Mouse (Mus musculus): ENCODE data around the gene Mfn1. TPM values are rescaled to one million over a fixed set of nuclear protein-coding genes. Genes with fewer than 3 reads are reported as not detected.

The Mfn1 gene
- polyA plus RNA-seq (2017; shearing (Covaris generic)) = 10 to 100 TPM; 13.0 to 21.1 TPM

DNA sequence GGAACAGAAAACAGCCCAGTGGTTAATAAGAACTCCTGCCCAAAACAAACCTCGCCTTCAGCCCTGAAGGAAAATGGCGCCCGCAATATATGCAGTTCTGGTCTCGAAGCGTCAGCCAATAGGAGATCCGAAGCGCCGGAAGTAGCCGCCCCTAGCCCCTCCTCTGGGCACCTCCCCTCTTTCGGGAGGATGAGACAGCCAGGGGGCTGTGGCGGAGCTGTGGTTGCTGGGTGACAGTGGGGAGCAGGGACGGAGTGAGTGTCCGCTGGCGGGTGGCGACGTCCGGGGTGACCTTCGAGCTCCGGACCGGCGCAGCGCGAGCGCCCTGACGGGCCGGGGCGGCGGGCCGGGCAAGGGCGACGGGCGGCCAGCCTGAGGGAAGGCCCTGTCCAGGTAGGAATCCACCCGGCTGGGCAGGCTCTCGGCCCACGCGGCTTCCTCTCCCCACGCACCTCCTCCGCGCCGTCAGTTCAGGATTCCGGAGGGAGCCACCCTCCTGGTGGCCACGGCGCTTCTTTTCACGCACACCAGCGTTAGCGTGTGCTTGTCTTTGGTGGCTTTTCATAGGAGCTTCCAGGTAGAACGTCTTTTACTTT is at the start of gene Mfn1:
Gene Mfn1 (plus strand): TSS at position 163 of the 596 bp plus-strand sequence.

DNA sequence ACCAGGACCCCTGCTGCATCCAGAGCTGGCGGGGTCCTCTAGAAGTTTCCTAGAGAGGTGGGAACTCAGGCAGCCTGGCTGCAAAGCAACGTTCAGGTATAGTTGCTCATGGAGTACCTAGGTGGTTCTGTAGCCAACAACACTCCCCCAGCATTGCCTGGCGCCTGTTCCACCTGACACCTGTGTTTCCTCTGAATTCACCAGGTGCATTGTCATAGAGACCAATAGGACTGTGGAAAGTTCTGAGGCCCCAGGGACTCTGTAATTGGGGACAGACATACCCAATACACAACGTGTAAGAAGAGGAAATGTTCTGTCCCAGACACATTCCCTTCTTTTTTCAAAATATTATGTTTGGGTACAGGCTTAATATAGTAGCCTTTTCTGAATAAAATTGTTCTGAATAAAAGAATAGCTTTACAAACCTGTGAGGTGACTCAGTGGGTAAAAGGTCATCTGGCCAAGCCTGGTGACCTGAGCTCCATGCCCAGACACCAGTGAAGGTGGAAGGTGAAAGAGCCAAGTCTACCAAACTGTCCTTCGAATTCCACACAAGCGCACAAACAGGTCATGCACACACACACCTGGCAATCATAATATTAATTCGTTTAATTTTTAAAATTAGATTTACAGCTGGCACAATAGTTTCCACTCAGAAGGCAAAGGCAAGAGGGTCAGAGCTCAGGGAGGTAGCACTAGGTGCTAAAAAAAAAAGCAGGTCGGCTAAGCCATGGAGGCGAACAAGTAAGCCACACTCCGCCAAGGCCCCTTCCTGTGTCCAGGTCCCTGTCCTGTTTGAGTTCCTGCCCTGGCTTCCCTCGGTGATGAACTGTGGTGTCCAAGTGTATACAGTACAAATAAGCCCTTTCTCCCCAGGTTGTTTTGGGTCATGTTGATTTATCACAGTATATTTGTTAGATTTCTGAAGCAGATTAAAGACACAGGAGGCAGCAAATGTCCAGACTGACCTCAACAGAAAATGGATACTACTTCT is 36.9 kb upstream of the Mfn1 start, which contains the start of gene Kcnmb3:
Gene Kcnmb3 (minus strand): TSS at position 135 of the 994 bp plus-strand sequence.

DNA sequence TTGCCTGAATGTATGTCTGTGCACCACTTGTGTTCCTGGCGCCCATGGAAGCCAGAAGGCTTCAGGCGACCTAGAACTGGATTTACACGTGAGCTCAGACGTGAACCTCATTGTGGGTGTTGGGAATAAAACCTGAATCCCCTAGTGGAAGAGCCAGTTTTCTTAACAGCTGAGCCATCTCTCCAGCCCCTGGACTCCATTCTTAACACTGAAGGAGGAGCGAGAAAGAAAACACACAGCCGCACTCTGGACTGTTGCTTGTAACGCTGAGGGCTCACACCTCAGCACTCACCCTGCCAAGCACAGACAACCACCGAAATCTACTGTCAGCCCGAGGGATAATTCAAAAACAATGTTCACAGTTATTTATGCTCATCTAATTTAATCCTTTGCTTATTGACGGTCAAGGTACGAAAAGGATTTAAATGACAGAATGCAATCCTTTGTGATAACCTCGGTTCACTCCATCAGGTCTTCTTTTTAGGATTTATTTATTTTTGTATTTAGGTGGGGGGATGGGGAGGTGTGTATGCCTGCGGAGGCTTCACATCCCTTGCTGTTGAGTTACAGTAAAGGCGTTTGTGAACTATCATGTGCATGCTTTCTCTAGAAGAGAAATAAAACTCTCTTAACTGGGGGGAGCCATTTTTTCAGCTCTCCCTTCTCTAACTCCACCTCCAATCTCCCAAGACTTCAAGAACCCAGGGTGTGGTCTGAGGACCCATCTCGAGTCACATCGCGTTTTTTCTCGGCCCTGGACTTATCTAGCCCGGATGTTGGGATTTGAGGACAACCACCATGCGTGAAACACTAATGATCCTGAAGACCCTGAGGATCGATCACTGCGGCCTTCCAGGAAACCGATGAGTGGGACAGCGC is 19.5 kb upstream of the Mfn1 start, which contains the start of gene Zfp639:
Gene Zfp639 (plus strand): TSS at position 764 of the 879 bp plus-strand sequence.

DNA sequence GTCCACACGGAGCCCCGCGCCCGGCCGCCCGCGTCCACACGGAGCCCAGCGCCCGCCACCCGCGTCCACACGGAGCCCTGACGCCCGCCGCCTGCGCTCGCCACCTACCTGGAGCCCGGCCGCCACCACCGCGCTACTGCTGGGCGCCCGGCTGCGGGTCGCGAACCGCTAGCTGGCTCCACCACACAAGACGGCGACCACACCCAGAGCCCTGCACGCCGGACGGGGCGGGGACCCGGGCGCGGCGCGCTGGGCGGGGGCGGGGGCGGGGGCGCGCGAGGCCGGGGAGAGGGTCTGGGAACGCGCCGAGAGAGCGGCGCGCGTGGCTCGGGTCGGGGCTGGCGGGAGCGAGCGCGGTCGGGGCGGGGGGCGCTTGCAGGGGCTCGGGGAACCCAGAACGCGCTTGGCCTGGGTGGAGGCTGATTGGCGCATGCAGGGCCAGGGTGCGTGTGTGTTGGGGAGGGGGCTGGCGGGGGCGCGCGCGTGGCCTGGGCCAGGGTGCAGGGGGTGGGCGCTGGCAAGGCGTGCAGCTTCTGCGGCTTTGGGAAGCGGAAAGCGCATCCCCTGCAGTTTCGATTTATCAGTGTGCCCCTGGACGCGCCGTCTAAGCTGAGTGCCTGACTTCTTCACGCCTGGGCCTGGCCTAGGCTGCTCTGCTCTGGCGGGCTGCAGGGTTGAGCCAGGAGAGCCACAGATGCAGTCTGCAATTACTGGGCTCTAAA is 87.2 kb downstream of the Mfn1 start, which contains the start of gene Gnb4:
Gene Gnb4 (minus strand): TSS at position 255 of the 722 bp plus-strand sequence.

Other genes starting within 250 kb of the Mfn1 start
- gene Zmat3, start 163.5 kb upstream of the Mfn1 start, polyA plus RNA-seq (2017; shearing (Covaris generic)) = 1 to 10 TPM; 4.4 to 7.3 TPM
- 10 to 100 TPM; 27.3 to 31.9 TPM for gene Pik3ca, start 131.8 kb upstream of the Mfn1 start, polyA plus RNA-seq (2017; shearing (Covaris generic))
- gene Kcnmb3, start 37.2 kb upstream of the Mfn1 start, polyA plus RNA-seq (2017; shearing (Covaris generic)) = under 1 TPM; 0.12 to 0.43 TPM
- 10 to 100 TPM; 39.8 to 57.1 TPM for gene Zfp639, start 19.2 kb upstream of the Mfn1 start, polyA plus RNA-seq (2017; shearing (Covaris generic))
- gene Gnb4, start 87.1 kb downstream of the Mfn1 start, polyA plus RNA-seq (2017; shearing (Covaris generic)) = 10 to 100 TPM; 14.8 to 18.2 TPM
- 100 to 1,000 TPM; 106 to 121 TPM for gene Actl6a, start 176.8 kb downstream of the Mfn1 start, polyA plus RNA-seq (2017; shearing (Covaris generic))
- 100 to 1,000 TPM; 179 to 207 TPM for gene Ndufb5, start 207.5 kb downstream of the Mfn1 start, polyA plus RNA-seq (2017; shearing (Covaris generic))
- gene Mrpl47, start 208.1 kb downstream of the Mfn1 start, polyA plus RNA-seq (2017; shearing (Covaris generic)) = 10 to 100 TPM; 15.2 to 24.5 TPM

Measured in activated CD4-positive, CD25-positive, alpha-beta regulatory T cell (primary cell).